Mouse (Mus musculus) G1E (cell line): ENCODE measurements at regions not wholly inside any gene's neighbourhood (a gene's known extent, or its start where the extent isn't known, plus 50 kb on each side); places are given as distances from the start of the nearest gene placed in this dataset.

Experiments
- CTCF ChIP-seq: IDR thresholded peaks from 2 replicates; pipeline ENCODE4 v1.5.1; 2012; ENCODE audit warnings: low read depth, low read length, inconsistent platforms, mixed read lengths
- POLR2AphosphoS5 ChIP-seq: IDR thresholded peaks from 2 replicates; pipeline ENCODE4 v1.6.1; 2012; ENCODE audit warnings: low read depth, low read length, inconsistent platforms; ENCODE audit not compliant: insufficient replicate concordance
- TAL1 ChIP-seq: conservative IDR thresholded peaks from 2 replicates; pipeline ENCODE4 v1.6.1; 2012; ENCODE audit warnings: low read depth, low read length, inconsistent platforms, mixed read lengths

DNA sequence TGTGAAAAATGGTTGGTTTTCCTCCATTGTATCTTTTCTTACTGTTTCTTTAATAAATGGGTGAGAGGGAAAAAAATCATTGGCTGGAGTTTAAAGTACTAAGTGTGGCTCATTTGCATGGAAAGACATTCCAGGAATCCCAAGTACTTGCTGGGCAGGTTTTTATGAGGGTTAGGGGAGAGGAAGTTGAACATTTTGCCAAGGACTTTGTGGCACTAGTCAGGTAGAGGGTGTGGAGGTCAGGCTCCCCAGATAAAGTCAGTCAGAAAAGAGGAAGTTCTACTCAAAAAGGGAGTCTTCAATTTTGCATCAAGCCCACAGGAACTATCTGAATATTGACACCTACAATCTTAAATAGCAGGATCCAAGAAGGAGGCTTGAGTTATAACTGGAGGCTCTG is 346.5 kb upstream of the Dab2 start:
- TF ChIP-seq TAL1 (no peak), POLR2AphosphoS5 (no peak), CTCF (no peak)
